Mouse (Mus musculus) thymus, postnatal 36 days (tissue): ENCODE data around the gene Usp29.

ENCODE experiments used
- DNase-seq, 2 experiments: peaks; one replicate each; pipeline ENCODE4 v3.0.0; 2022; ENCODE audit warnings: mixed read lengths in 2 of 2

Gene Usp29

DNA sequence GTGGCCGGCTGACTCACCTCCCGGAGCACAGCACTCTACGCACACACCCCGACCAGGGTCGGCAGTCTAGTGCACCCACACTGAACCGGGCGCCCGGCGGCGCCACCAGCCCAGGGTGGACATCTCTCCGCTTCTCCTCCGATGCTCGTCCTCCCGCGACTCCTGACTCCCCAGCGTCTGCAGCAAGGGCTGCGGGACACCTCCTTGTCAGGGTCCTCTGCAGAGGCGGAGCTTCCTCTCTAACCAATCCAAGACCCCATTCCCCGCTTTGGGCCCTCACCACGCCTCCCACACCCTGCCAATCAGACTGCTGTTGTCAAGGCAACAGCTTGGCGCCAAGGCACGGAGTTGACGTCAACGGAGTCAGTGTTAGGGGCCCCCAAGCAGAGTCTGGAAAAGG, at the start of gene Usp29, which contains the start of gene Peg3:
Usp29 (plus strand) TSS at position 338 of the 400 bp plus-strand sequence.
Peg3 (minus strand) TSS at position 191 of the 400 bp plus-strand sequence.
- no peak for DNase-seq

DNA sequence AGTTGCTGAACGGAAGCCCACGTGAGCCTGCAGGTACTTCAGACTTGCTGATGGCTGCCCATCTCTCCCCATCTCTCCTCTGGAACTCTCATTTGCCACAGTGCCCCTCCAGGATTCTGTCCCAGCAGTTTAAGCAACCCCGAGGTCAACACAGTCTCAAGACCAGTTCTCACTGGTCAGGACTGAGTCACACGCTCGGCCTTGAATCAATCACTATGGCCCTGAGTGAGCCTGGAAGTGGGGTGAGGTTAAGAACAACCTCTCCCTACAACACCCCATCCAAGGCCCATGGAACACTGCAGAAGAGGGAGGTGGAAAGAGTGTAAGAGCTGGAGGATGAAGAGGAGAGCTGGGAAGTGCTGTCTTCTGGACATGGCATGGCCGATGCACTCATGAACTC, 44.9 kb upstream of the Usp29 start:
- DNase-seq, result no peak

DNA sequence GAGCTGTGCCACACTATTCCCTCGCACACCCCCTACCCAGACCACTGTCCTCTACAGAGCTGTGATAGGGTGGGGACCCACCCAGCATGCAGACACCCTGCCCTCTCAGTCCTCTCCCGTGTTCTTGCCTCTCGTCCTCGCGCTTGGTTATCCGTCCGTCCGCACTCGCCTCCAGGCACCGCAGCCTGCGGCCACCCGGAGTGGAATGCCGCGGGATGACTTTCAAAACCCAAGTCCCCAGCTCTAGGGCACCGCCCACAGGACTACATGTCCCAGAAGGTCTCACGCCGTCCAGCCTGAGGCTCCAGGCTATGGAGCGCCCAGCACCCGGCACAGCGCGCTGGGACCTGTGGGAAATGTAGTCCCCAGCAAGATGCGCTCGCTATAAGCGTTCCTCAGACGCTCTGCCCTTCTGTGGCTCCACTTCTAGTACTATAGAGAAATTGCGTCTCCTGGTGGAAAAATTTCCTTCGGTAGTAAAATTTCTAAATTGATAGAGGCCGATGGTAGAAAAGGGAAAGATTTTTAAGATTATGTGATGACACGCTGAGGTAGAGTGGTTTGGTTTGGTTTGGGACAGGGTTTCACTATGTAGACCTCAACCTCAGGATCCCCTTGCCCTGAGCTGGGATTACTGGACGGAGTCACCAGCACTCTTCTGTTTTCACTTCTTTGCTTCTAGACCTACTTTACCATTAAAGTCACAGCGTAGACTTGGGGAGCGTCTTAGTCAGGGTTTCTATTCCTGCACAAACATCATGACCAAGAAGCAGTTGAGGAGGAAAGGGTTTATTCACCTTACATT, 33.9 kb upstream of the Usp29 start, which contains the start of gene Zim1:
Zim1 (minus strand) TSS at position 210 of the 805 bp plus-strand sequence.
- no peak for DNase-seq

DNA sequence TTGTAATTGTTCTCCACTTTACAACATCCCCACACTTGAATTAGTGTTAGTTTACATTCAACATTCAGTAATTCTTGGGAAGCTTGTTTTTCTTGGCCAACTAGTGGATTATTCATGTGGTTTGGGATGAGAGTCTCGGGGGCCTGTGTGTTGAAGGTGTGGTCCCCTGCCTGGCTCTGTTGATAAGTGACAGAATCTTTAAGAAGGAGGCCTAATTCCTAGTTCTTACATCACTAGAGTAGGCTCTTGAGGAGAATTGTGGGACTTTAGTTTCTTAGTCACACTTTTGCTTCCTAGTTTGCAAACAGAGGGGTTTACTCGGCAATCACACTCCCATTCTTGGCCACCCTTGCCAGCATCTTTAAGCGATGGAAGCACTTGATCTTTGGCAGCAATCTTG, 31.1 kb upstream of the Usp29 start:
- no peak for DNase-seq

DNA sequence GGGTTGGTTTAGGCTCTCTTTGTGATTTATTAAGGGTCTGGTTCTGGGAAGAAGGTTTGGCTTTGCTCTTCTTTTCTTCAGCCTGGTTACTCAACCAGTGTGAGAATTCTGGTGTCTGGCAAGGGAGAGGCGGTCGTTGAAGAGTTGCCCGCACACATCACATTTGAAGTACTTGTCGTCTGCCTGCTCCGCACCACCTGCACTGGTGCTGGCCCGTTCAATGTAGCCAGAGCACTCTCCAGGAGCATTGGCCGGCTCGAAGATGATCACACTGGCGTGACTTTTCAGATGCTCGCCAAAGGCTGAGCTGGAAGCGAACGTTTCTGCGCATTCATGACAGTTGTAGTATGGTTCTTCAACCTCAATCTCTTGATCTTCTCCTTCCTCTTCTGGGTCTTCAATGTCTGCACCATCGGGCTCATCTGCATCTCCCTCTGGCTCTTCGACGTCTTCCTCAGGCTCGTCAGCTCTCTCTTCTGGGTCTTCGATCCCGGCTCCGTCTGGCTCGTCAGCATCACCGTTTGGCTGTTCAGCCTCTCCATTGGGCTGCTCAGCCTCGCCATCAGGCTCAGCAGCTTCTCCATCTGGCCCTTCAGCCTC, 22.9 kb upstream of the Usp29 start:
- no peak for DNase-seq

DNA sequence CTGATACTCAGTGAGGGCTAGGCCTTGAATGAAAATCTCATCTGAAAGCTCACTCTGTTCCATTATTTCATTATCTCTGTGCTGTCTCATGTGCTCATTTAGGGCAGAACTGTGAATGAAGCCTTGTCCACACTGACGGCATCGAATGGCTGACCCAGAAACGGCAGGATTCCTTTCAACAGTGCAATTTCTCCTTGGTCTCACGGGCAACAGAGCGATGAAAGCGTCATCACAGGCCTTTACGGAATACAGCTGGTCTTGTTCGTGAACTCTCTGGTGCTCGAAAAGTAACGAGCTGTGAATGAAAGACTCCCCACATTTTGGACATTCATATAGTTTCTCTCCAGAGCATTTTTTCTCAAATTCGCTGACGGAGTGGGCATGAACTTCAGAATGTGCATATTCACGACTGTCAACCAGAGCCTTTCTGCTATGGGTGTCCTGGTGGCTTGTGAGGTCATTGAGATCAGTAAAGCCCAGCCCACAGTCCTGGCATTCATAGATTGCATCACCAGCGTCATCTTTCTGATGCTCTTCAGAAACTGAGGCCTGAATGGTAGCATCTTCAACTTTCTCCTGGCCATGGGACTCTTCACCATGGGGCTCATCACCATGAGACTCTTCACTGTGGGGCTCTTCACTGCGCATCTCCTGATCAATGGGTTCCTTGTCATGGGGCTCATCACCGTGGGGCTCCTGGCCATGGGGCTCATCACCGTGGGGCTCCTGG, 21.8 kb upstream of the Usp29 start:
- no peak for DNase-seq

DNA sequence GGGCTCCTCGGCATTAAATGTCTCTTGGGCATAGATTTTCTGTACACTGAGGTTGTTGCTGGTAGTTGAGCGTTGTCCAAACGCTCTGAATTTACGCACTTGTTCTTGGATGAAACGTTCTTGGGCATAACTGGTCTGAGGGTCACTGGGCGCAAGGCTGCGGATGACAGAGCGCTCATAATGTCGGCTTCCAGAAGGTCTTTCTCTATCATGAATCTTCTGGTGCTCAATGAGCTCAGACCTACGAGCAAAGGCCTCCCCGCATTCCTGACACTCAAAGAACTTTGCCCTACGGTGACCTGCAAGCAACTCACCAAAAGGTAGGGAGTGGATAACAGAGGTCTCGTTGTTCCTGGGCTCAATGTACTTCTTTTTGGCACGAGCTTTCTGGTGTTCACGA, 21.0 kb upstream of the Usp29 start:
- DNase-seq, result no peak

DNA sequence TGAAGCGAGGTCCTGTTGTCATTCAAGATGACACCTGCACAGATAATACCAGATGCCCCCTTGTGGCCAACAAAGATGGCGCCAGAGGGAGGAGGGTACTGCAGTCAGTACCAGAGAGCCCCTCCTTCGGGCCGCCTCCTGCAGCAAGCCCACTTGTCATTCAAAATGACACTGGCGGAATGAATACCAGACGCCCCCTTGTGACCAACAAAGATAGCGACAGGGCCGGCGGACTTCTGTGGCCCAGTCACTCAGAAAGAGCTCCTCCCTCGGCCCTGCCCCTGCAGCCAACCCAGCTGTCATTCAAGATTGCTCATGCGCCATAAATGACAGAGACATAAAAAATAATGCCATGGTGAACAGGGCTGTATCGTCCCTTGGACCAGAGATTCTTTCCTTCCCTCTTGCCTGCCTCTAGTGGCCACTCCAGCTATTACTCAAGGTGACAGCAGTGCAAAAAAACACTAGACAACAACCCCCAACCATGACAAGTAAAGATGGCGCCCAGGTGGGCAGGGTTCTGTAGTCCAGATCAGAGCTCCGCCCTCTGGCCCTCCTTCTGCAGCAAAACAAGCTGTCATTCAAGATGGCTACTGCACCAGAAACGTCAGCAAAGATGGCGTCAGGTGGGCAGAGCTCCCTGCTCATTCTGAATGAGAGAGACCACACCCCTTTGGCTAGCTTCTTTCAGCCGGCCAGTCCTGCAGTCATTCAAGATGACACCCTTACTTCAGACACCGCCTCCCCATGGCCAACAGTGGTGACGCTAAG, 2.8 kb upstream of the Usp29 start:
- DNase-seq, result no peak

DNA sequence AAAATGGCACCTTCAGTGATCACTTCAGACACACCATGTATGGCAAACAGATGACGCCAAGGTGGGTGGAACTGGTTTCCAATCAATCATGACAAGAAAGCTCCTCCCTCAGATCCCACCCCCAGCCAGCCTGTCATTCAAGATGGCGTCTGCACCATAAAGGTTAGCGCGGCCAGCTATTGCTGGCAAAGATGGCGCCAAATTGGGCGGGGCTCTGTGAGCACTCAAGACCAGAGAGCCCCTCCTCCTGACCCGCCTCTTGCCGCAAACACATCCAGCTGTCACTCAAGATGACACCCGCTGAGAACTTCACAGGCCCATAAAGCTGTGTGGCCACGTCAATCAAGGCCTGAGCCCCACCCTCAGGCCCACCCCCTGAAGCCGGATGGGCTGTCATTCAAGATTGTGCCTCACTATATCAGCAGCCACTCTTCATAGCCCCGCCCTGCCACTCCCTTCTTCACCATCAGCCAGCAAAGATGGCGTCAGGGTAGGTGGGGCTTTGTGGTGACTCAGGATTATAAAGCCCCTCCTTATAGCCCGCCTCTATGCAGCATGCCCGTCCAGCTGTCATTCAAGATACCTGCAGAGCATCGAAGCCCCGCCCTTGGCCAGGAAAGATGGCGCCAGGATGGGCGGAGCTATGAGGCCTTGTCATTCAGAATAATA, 2.0 kb upstream of the Usp29 start:
- no peak for DNase-seq

DNA sequence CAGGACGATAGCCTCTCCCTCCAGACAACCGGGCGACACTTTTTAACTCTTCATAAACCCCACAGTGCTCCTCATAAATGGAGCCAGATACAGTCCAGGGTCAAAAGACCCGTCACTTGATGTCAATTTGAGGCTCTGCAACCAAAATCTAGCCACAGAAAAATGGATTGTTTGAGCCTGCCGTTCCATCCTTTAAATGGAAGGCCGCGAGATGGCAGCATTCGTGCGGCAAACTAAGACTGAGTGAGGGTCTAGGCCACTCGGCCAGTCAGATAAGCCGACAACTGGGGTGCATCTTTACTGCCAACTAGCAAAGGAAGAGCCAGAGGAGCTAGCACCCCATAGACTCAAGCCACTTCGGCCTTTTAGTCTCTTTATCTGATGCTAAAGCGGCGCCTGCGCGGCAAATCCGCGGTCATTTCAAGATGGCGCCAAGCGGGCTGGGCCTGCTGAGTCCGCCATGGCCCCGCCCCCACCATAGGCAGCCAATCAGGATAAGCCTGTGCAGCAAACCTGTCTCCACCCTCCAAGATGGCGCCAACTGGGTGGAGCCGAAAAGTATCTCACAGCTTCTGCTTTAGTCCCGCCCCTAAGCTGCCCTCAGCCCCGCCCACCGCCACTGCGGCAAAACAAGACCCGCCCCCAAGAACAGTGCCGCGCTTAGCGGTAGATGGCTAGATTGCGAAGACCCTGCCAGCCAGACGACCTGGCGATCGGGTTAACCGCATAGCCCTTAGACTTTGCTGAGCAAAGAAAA, 1.1 kb upstream of the Usp29 start:
- DNase-seq, result peak in 1 of 2 experiments; percentile 24

DNA sequence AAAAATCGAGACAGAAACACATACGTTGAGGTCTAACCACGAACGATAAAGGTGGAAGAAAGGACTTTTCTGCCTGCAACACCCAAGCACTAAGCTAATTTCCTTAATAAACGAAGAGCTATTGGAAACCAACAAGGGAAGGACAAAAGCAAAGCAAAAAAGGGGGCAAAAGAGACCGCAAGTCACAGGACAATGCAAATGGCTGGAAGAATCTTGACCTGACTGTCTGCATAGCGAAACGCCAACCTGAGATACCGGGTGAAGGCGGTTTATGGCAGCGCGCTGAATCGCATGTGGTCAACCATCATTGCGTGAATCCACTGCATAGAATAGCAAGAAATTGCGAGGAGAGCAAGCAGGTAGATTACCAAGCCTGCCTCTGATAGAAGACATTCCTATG, 423 bp downstream of the Usp29 start:
- no peak for DNase-seq

DNA sequence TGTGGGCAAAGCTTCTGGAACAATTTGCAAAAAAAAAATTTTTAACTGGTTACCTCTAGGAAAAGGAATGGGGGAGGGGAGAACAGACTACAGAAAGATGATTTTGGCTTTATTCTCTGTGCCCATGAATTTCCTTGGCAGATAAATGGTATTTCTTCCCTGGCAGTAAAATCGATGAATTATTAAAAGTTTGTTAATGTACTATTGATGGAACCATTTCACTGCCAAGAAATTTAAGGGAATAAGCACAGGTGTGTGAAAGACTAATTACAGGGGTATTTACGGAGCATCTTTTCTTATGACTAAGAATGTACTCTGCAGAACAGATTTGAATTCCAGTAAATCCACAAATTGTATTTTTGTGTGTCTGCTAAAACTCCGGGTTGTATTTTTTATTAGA, 995 bp downstream of the Usp29 start:
- DNase-seq, result no peak

DNA sequence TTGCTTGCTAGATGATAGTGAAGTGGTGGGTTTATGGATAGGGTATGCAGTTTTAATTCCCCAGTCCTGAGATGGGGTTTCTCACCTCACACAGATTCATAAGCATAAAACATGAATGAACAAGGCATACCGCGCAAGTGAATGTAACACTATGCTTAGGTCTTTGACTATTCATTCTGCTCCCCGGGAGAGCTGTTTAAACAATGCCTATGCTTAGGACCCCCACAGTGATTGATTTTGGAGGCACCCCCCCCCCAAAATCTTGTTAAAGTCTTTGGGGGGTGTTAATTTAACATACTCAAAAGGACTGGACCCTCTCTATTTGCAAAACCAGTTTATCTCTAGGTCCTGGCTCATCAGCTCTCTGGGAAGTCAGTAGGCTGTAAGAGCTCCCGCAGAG, 1.6 kb downstream of the Usp29 start:
- DNase-seq, result no peak

DNA sequence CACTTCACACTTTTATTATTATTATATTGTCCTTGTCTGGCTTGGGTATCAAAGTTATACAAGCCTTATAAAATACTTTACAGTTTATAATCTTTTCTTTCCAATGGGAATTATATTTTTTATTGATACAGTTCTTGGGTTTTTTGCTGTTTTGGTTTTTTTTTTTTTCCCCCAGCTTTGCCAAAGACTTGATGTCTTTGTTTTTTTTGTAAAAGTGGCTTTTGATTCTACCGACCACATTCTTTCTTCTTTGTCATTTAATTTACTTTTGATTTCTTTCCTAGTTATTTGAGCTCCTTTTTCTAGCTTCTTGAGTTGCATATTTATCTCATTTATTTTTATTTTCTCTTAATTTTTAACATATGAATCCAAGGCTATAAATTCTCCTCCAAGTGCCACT, 5.7 kb downstream of the Usp29 start:
- no peak for DNase-seq

DNA sequence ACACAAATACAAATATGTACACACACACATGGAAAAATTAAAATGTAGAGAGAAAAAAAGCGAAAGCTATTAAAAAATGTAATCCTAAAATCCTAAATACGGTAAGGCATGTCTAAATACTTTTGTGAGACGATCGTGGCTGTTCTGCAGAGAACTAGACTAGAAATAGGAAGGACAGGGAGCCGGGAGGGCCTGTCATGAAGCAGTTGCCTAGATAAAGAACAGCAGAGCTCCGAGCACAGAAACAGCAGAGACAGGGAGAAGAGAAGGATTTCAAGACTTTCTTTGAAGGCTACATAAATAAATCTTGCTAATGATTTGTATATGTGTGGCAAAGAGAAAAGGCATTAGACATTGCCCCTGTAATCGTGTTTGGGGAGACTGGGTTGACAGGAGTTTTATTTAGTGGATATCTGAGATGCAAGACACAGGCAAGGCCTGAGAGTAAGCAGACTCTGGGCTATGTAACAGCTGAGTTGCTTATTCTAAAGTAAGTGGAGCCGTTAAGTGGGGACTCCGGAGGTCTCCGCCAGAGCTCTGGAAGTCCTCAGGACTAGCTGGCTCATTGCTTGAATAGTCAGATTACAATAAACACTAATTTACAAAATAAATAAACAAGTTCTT, 14.0 kb downstream of the Usp29 start:
- DNase-seq, result no peak

DNA sequence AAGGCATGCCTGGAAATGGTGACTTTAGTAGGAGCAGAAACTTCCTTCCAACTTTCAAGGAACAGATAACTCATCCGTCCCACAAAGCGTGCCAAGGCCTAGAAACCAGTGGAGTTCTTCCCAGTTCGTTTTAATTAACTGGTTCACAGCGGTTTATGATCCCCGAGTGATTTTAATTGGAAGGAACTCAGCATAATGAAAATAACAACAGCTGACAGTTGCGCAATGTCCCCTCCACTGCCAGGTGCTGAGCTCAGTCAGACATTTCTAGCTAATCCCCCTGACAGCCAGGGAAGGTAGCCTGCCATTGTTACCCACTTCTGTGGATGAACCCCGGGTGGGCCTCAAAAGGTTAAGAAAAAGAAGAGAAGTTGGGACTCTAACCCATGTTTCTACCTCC, 18.8 kb downstream of the Usp29 start:
- DNase-seq, result no peak

DNA sequence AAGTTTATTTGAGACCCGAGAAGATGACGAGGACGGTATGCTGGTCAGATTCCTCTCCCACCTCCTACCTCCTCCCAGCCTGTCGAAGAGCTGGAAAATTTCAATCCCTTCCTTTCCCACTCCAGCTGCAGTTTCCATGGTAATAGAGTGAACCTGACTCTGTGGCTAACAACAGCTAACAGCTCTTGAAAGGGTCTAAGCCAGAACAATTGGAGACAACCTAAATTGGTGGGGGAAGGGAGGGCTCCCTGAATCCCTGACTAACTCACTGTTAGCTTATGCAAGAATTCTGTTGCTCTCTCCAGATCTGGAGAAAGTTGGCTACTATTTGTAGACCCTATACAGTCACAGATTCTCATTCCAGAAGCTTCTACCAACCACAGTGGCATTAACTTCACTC, 23.1 kb downstream of the Usp29 start:
- DNase-seq, result no peak

DNA sequence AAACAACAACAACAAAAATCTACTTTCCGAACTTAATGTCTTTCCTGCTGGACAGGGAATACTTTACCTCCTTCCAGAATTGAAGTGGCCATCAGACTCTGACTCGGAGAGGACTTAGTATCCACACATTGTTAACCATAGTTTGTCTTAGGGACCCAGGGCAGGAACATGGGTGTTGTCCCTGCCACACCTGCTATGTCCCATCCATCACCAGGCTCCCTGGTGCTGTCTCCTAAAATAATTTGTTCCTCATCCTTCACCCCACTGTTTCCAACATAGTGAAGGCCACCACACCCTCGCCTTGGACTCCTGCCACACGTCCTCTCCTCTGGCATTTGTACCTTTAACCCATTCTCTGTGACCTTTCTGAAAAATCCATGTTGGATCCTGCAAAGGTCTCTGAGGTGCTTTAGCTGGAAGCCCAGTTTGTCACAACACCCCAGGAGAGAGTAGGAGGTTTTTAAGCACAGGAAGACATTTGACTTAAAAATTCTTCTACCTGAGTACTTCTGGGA, 26.5 kb downstream of the Usp29 start:
- DNase-seq, result no peak

DNA sequence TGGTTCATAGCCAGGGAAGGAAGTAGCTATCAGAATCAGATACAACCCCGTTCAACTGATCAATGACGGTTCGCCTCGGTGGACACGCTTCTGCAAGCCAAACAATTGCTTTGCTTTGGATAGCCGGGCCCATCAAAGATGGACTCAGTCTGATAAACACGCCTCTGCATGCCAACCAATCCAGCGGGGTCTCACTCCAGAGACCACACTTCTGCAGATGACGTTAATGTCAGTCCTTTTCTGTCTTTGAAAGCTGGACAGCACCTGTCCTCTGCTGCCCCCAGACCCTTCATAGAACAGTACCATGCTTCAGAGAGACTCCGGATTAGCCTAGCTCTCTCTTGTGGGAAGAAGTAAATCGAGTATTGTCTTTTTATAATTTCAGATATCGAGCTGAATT, 29.3 kb downstream of the Usp29 start:
- DNase-seq, result no peak

DNA sequence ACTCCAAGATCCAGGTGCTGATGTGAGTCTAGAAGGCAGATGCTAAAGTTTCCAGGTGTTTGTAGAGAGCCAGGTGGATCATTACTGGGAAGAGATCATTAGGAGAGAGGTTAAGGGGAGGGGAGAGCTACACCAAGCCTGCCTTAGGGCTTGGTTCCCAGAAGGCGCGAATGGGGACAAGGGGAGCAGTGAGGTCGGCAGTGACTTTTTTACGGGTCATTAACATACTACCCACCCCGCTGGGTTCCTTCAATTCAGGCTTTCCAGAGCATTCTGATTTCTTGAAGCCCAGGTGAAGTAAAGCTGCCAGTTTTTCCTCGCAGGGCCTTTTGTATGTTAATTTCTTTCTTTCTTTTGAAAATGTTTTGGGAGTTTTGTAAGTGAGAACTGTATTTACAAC, 29.8 kb downstream of the Usp29 start:
- DNase-seq, result no peak

DNA sequence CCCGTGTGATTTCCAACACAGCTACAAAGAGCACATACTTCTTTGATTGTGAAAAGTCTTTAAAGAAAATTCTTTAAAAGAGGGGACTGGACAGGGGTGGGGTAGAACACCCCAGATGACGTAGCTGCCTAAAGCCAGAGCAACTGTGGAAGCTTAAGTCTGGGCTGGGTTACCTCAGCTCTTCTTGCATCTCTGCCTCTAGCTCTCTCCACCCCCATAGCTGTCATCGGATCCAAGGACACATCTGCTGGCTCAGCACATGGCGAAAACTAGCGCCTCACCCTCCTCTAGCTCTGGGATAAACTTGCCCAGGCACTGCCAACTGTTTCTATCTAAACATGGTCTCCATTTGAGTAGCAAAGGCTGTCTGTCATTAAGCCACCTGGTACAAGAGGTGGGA, 34.9 kb downstream of the Usp29 start:
- no peak for DNase-seq
